Mouse (Mus musculus) spleen, adult 2 months (tissue): Measurements from ENCODE around the gene Hspb1.

ENCODE experiments used
- CTCF ChIP-seq: fragments of 200-500 bp; IDR thresholded peaks from 2 replicates; pipeline ENCODE4 v1.5.1; 2011; ENCODE audit warnings: mild to moderate bottlenecking, inconsistent platforms; ENCODE audit not compliant: insufficient read depth, insufficient read length, insufficient replicate concordance; ENCODE audit errors: extremely low read depth
- POLR2A ChIP-seq: fragments of 200-500 bp; IDR thresholded peaks from 2 replicates; pipeline ENCODE4 v1.6.1; 2011; ENCODE audit warnings: low read depth, low read length, inconsistent platforms

DNA sequence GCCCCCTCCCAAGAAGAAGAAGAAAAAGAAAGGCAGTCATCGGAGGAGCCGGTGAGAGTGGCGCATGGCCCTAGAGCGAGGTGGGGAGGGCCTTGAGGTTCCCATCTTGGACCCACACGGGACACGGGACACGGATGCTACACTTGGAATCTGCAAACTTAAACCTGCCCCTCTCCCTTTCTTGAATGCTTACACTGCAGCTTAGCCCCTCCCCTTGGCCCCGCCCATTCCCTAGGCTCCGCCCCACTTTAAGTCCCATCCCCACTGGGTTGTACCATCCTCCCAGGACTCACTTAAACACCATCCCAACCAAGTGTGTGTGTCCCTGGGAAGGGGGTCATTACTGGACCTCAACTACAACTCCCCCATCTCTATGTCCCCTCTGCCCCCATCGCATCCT lies 35.3 kb upstream of the Hspb1 start:
- TF ChIP-seq POLR2A (no peak), CTCF (no peak)
